Mouse (Mus musculus) kidney, postnatal 25 days (tissue): Measurements from ENCODE around the gene Paqr7.

Source experiments
- DNase-seq, 2 experiments: peaks; one replicate each; pipeline ENCODE4 v3.0.0; 2021; ENCODE audit warnings: mixed read lengths in 2 of 2

Gene Paqr7

GRCm38 (mm10) chr4:134503686-134504357 lies 7.3 kb downstream of the Paqr7 start:
- DNase-seq: no peak

- DNase-seq: no peak
These were observed 8.8 kb downstream of the Paqr7 start for GRCm38 (mm10) chr4:134505303-134505789.

GRCm38 (mm10) chr4:134505966-134506594 lies 9.6 kb downstream of the Paqr7 start:
- DNase-seq: no peak

GRCm38 (mm10) chr4:134506713-134507112 lies 10.2 kb downstream of the Paqr7 start:
- DNase-seq: no peak

- no peak for DNase-seq
These were observed 13.9 kb downstream of the Paqr7 start for GRCm38 (mm10) chr4:134510396-134510795.

- DNase-seq: peak; percentile 96 to 98
These were observed 14.4 kb downstream of the Paqr7 start, which contains the start of gene Aunip for GRCm38 (mm10) chr4:134510845-134511411. Gene Aunip, plus strand, starts transcription at chr4:134510999.

GRCm38 (mm10) chr4:134511730-134512129 lies 15.2 kb downstream of the Paqr7 start:
- no peak for DNase-seq

- DNase-seq: peak; percentile 84 to 86
These were observed 16.3 kb downstream of the Paqr7 start for GRCm38 (mm10) chr4:134512798-134513197.

- no peak for DNase-seq
These were observed 17.9 kb downstream of the Paqr7 start for GRCm38 (mm10) chr4:134514309-134514930.

- no peak for DNase-seq
These were observed 19.1 kb downstream of the Paqr7 start for GRCm38 (mm10) chr4:134515614-134516013.

- peak; percentile 46 to 76 for DNase-seq
These were observed 20.5 kb downstream of the Paqr7 start for GRCm38 (mm10) chr4:134516981-134517380.

GRCm38 (mm10) chr4:134517719-134518118 lies 21.2 kb downstream of the Paqr7 start:
- no peak for DNase-seq

GRCm38 (mm10) chr4:134518541-134518940 lies 22.0 kb downstream of the Paqr7 start:
- no peak for DNase-seq

- no peak for DNase-seq
These were observed 22.8 kb downstream of the Paqr7 start for GRCm38 (mm10) chr4:134519281-134519680.

GRCm38 (mm10) chr4:134523447-134523846 lies 26.9 kb downstream of the Paqr7 start:
- DNase-seq: no peak

- DNase-seq: no peak
These were observed 29.3 kb downstream of the Paqr7 start for GRCm38 (mm10) chr4:134525806-134526205.

GRCm38 (mm10) chr4:134526220-134526619 lies 29.7 kb downstream of the Paqr7 start:
- DNase-seq: no peak

- no peak for DNase-seq
These were observed 36.4 kb downstream of the Paqr7 start for GRCm38 (mm10) chr4:134532928-134533327.

GRCm38 (mm10) chr4:134533421-134533820 lies 36.9 kb downstream of the Paqr7 start:
- DNase-seq: no peak

GRCm38 (mm10) chr4:134534124-134534886 lies 37.8 kb downstream of the Paqr7 start:
- DNase-seq: peak; percentile 84 to 89

- DNase-seq: peak; percentile 98 to 99
These were observed 38.7 kb downstream of the Paqr7 start, which contains the start of gene Mtfr1l for GRCm38 (mm10) chr4:134534932-134535786. Gene Mtfr1l, minus strand, starts transcription at chr4:134535387.

- DNase-seq: no peak
These were observed 39.3 kb downstream of the Paqr7 start for GRCm38 (mm10) chr4:134535787-134536151.
